ENCODE assay signal across 12 mouse cellular contexts in genomic region chr8:91803515-91804402, GRCm38 (mm10). TPM values are rescaled to one million over a fixed set of nuclear protein-coding genes. Genes with fewer than 3 reads are reported as not detected.
DNase-seq lines count a peak whose midpoint lies in the region; ATAC-seq and TF ChIP-seq lines count a peak whose summit lies in the region.
"Had no signal": no experiment of that assay in that cellular context is flagged by ENCODE, and none has a peak within 500 bp of the region (broad histone marks: within the 10 kb centered on the region; RNA-seq: fewer than 3 reads in every experiment).

No protein-coding gene starts in this region.

- H3K4me2 ChIP-seq in heart, embryonic 15.5 days = peak overlapping the region; percentile 70
- H3K4me2 ChIP-seq in hindbrain, embryonic 15.5 days = peak overlapping the region; percentile 41
- peak overlapping the region; percentile 40 for H3K4me2 ChIP-seq in midbrain, embryonic 16.5 days (ENCODE audit: low read length)

- H3K27ac ChIP-seq in heart, embryonic 15.5 days = no peak overlapping the region
- no peak overlapping the region for H3K27ac ChIP-seq in heart, adult 2 months
- H3K27ac ChIP-seq in embryonic facial prominence, embryonic 10.5 days (replicated peaks) = peak overlapping the region; percentile 60
- peak overlapping the region; percentile 23 for H3K27ac ChIP-seq in hindbrain, embryonic 15.5 days (replicated peaks)
- no peak overlapping the region for H3K27ac ChIP-seq in midbrain, embryonic 16.5 days (ENCODE audit: low read length)

- H3K4me1 ChIP-seq in heart, embryonic 15.5 days (replicated peaks) = peaks cover 57% of the 10 kb centered on the region
- H3K4me1 ChIP-seq in heart, adult 2 months (ENCODE audit: control insufficient read depth, insufficient read depth, low read length) = no peaks in the 10 kb centered on the region
- peaks cover 88% of the 10 kb centered on the region for H3K4me1 ChIP-seq in embryonic facial prominence, embryonic 10.5 days
- peaks cover 71% of the 10 kb centered on the region for H3K4me1 ChIP-seq in hindbrain, embryonic 15.5 days (replicated peaks)
- peaks cover 35% of the 10 kb centered on the region for H3K4me1 ChIP-seq in midbrain, embryonic 16.5 days (ENCODE audit: control insufficient read depth, insufficient read depth, low read length)

- H3K9me3 ChIP-seq in heart, embryonic 15.5 days (replicated peaks) = no peaks in the 10 kb centered on the region
- H3K9me3 ChIP-seq in embryonic facial prominence, embryonic 10.5 days = no peaks in the 10 kb centered on the region
- H3K9me3 ChIP-seq in hindbrain, embryonic 15.5 days = no peaks in the 10 kb centered on the region
- no peaks in the 10 kb centered on the region for H3K9me3 ChIP-seq in midbrain, embryonic 16.5 days (replicated peaks; ENCODE audit: control insufficient read depth, low read length, poor library complexity, severe bottlenecking)

- 33% methylated on average over 28 of the region's 28 CpGs for WGBS in heart, embryonic 15.5 days
- 57% methylated on average over 28 of the region's 28 CpGs for WGBS in heart, adult 2 months
- WGBS in embryonic facial prominence, embryonic 10.5 days = 5% methylated on average over 28 of the region's 28 CpGs
- 17% methylated on average over 28 of the region's 28 CpGs for WGBS in hindbrain, embryonic 15.5 days
- 13% methylated on average over 28 of the region's 28 CpGs for WGBS in midbrain, embryonic 16.5 days

- intact Hi-C loops in heart, adult 2 months (cut with DNase I) = loop anchor here (5.0 kb wide), 3 partner anchors 184 to 491 kb away; partner anchors contain the start of genes Fto and Rpgrip1l

- TF ChIP-seq POLR2A in heart, adult 2 months (IDR thresholded peaks at IDR 0.05; ENCODE audit: insufficient read depth, low read depth, low read length) = no peak

- H3K27me3 ChIP-seq in heart, embryonic 15.5 days = peaks cover 82% of the 10 kb centered on the region
- peaks cover 11% of the 10 kb centered on the region for H3K27me3 ChIP-seq in heart, adult 2 months (ENCODE audit: control insufficient read depth, insufficient read depth, low read length)
- peaks cover 100% of the 10 kb centered on the region for H3K27me3 ChIP-seq in embryonic facial prominence, embryonic 10.5 days (replicated peaks; ENCODE audit: low read depth, poor library complexity, severe bottlenecking)
- H3K27me3 ChIP-seq in hindbrain, embryonic 15.5 days = peaks cover 31% of the 10 kb centered on the region
- H3K27me3 ChIP-seq in midbrain, embryonic 16.5 days (ENCODE audit: control insufficient read depth, insufficient read depth, low read depth, low read length) = peaks cover 16% of the 10 kb centered on the region

- no peak for ATAC-seq in heart, embryonic 15.5 days (replicated peaks; ENCODE audit: insufficient number of reproducible peaks, insufficient read depth, low FRiP score, low read depth)
- no peak for ATAC-seq in hindbrain, embryonic 15.5 days (ENCODE audit: low FRiP score, low read depth)
- ATAC-seq in midbrain, embryonic 16.5 days = no peak
- no peak for ATAC-seq in monocyte, adult 5-6 weeks (replicated peaks; ENCODE audit: insufficient number of reproducible peaks, low FRiP score, low TSS enrichment, poor library complexity, severe bottlenecking)

- no peak for DNase-seq in heart, adult 2 months
- DNase-seq in embryonic facial prominence, embryonic 10.5 days (ENCODE audit: low spot score) = peak; percentile 67
- no peak for DNase-seq in layer of hippocampus, adult 11-12 months (ENCODE audit: low spot score)
- no peak for DNase-seq in liver
- DNase-seq: adrenal gland, postnatal 25 days; thymus, adult 18-20 months had no signal

- H3K36me3 ChIP-seq in heart, embryonic 15.5 days = no peaks in the 10 kb centered on the region
- H3K36me3 ChIP-seq in heart, adult 2 months (ENCODE audit: control insufficient read depth, insufficient read depth, low read length) = no peaks in the 10 kb centered on the region
- H3K36me3 ChIP-seq in embryonic facial prominence, embryonic 10.5 days (replicated peaks) = peaks cover 7% of the 10 kb centered on the region
- H3K36me3 ChIP-seq in hindbrain, embryonic 15.5 days = no peaks in the 10 kb centered on the region
- H3K36me3 ChIP-seq in midbrain, embryonic 16.5 days (ENCODE audit: control insufficient read depth, insufficient read depth, low read length) = no peaks in the 10 kb centered on the region
- H3K36me3 ChIP-seq: G1E had no signal

- H3K79me2 ChIP-seq in heart, adult 2 months (replicated peaks; ENCODE audit: control insufficient read depth, insufficient read depth, low read length) = no peaks in the 10 kb centered on the region

- H3K9ac ChIP-seq in heart, embryonic 15.5 days = no peak overlapping the region
- H3K9ac ChIP-seq in heart, adult 2 months (ENCODE audit: low read depth, low read length) = no peak overlapping the region
- no peak overlapping the region for H3K9ac ChIP-seq in hindbrain, embryonic 15.5 days
- 0 out of 2 replicates have a peak overlapping the region, but pooled peaks have one; percentile 23 for H3K9ac ChIP-seq in midbrain, embryonic 16.5 days (ENCODE audit: low read depth, low read length)

- no peak for TF ChIP-seq CTCF in heart, adult 2 months (IDR thresholded peaks at IDR 0.05)

- TF ChIP-seq EP300 in heart, adult 2 months (IDR thresholded peaks at IDR 0.05; ENCODE audit: insufficient read depth, low read depth, low read length) = no peak

- peak overlapping the region; percentile 18 for H3K4me3 ChIP-seq in heart, embryonic 15.5 days
- no peak overlapping the region for H3K4me3 ChIP-seq in heart, adult 2 months
- H3K4me3 ChIP-seq in embryonic facial prominence, embryonic 10.5 days = peak overlapping the region; percentile 82
- H3K4me3 ChIP-seq in hindbrain, embryonic 15.5 days = peak overlapping the region; percentile 2; the same call in 1 of the 2 replicates
- H3K4me3 ChIP-seq in midbrain, embryonic 16.5 days (ENCODE audit: low read depth, low read length) = peak overlapping the region; percentile 4; the same call in 1 of the 2 replicates
- H3K4me3 ChIP-seq: megakaryocyte, embryonic 14.5 days had no signal

RNA-seq across cellular contexts. Expression of gene Irx3, which starts 1.9 kb away (rescaled TPM):
- 13.9 and 17.3 TPM in 2 replicates for polyA plus RNA-seq in heart, embryonic 15.5 days (2015; fragmentation: Nextera tagmentation; extraction: Ambion mirVana)
- 10 to 100 TPM; 22.1 to 32.0 TPM for total RNA-seq in heart, adult 2 months (2021)
- polyA plus RNA-seq in heart, adult 2 months (2012; rRNA removed) = 8.7 and 15.8 TPM in 2 replicates
- 19.3 and 20.3 TPM in 2 replicates for polyA plus RNA-seq in embryonic facial prominence, embryonic 10.5 days (2016; fragmentation: Nextera tagmentation; extraction: Ambion mirVana)
- polyA plus RNA-seq in hindbrain, embryonic 15.5 days (2015; fragmentation: Nextera tagmentation; extraction: Ambion mirVana) = 18.3 and 25.3 TPM in 2 replicates
- polyA plus RNA-seq in midbrain, embryonic 16.5 days (2015; fragmentation: Nextera tagmentation; extraction: Ambion mirVana) = 16.2 and 16.9 TPM in 2 replicates
- total RNA-seq in monocyte, adult 5-6 weeks (2017) = not detected in 3 replicates
- polyA plus RNA-seq: G1E had no signal

Comparison
In these comparisons a context has a peak if more than half of its experiments do, and no peak if none do; other contexts are left out.
1. H3K27ac ChIP-seq: peak in embryonic facial prominence, embryonic 10.5 days (single experiment) and hindbrain, embryonic 15.5 days (single experiment); none in heart, embryonic 15.5 days (single experiment), heart, adult 2 months (single experiment) and midbrain, embryonic 16.5 days (single experiment).
2. Peak in every context shown above with its lines, with median percentiles within 50 percentile points of each other: H3K4me2 ChIP-seq.